Mouse (Mus musculus) brain, embryonic 14.5 days (tissue): Measurements from ENCODE around the gene Ttll11.

Experiments
- CTCF ChIP-seq: fragments of 200-500 bp; IDR thresholded peaks from 2 replicates; pipeline ENCODE4 v1.5.1; 2012; ENCODE audit warnings: inconsistent platforms, mild to moderate bottlenecking, moderate library complexity, borderline replicate concordance; ENCODE audit not compliant: insufficient read depth, insufficient read length; ENCODE audit errors: extremely low read depth
- POLR2A ChIP-seq: fragments of 200-500 bp; IDR thresholded peaks from 2 replicates; pipeline ENCODE4 v1.6.1; 2012; ENCODE audit warnings: mild to moderate bottlenecking, inconsistent platforms, borderline replicate concordance; ENCODE audit not compliant: poor library complexity, insufficient read depth, insufficient read length, severe bottlenecking; ENCODE audit errors: extremely low read depth

- TF ChIP-seq CTCF (no peak), POLR2A (no peak)
Observed at GRCm38 (mm10) chr2:35722821-35723220, 256.9 kb downstream of the Ttll11 start.
